Mouse (Mus musculus) stomach, postnatal 0 days (tissue): ENCODE measurements around the gene Pdcd6. TPM values are rescaled to one million over a fixed set of nuclear protein-coding genes. Genes with fewer than 3 reads are reported as not detected.

Experiments used
- ATAC-seq: fragments of 200-750 bp; cut with Nextera tagmentation; 2 replicates; pipeline ENCODE4 v1.8.0; 2017; ENCODE audit not compliant: low FRiP score, low TSS enrichment
- DNase-seq: peaks from one replicate; pipeline ENCODE4 v3.0.0-alpha.2; 2016; ENCODE audit warnings: low spot score
- H3K27ac ChIP-seq: fragments of 300-500 bp; sonication (generic); replicated peaks from 2 replicates; pipeline ENCODE4 v1.5.1; 2014; ENCODE audit warnings: mild to moderate bottlenecking, control low read depth
- H3K27me3 ChIP-seq: fragments of 300-500 bp; sonication (generic); 2 replicates; pipeline ENCODE4 v1.6.1; 2014; ENCODE audit warnings: low read length; ENCODE audit not compliant: control insufficient read depth, insufficient read depth
- H3K36me3 ChIP-seq: fragments of 300-500 bp; sonication (generic); 2 replicates; pipeline ENCODE4 v1.6.1; 2014; ENCODE audit warnings: low read length, mixed read lengths; ENCODE audit not compliant: control insufficient read depth, insufficient read depth
- H3K4me1 ChIP-seq: fragments of 300-500 bp; sonication (generic); replicated peaks from 2 replicates; pipeline ENCODE4 v1.6.1; 2014; ENCODE audit warnings: antibody characterized with exemption; ENCODE audit not compliant: control insufficient read depth, insufficient read depth
- H3K4me2 ChIP-seq: fragments of 300-500 bp; sonication (generic); replicated peaks from 2 replicates; pipeline ENCODE4 v1.6.1; 2014; ENCODE audit warnings: low read depth, mild to moderate bottlenecking, control low read depth, moderate library complexity
- H3K4me3 ChIP-seq: fragments of 300-500 bp; sonication (generic); 2 replicates; pipeline ENCODE4 v1.5.1; 2014; ENCODE audit warnings: low read depth, low read length, control low read depth
- H3K9ac ChIP-seq: fragments of 300-500 bp; sonication (generic); 2 replicates; pipeline ENCODE4 v1.6.1; 2014; ENCODE audit warnings: mild to moderate bottlenecking, low read length, control low read depth, mixed read lengths
- H3K9me3 ChIP-seq: fragments of 300-500 bp; sonication (generic); 2 replicates; pipeline ENCODE4 v1.6.1; 2016; ENCODE audit warnings: low read length; ENCODE audit not compliant: control insufficient read depth
- CTCF ChIP-seq: IDR thresholded peaks from 2 replicates; pipeline ENCODE4 v1.5.1; 2016; ENCODE audit warnings: antibody characterized with exemption, low read depth, mild to moderate bottlenecking, moderate library complexity
- EP300 ChIP-seq: optimal IDR thresholded peaks from 2 replicates; pipeline ENCODE3; 2016; ENCODE audit warnings: antibody characterized with exemption
- WGBS: fragments of 180-500 bp; shearing (Covaris S2); extraction: QIAGEN DNeasy Blood & Tissue Kit; methylation state at CpG from one replicate; pipeline ENCODE4 v1.1.7; 2014; 5-methylcytosine and 5-hydroxymethylcytosine counted together
- polyA plus RNA-seq: library from polyadenylated mRNA; unstranded; fragments of >200 nt; fragmentation: Nextera tagmentation; extraction: Ambion mirVana; gene quantifications from 2 replicates; pipeline ENCODE4 v1.2.1, GENCODE M21; 2015

The Pdcd6 gene
- 138 and 142 TPM in 2 replicates for polyA plus RNA-seq

DNA sequence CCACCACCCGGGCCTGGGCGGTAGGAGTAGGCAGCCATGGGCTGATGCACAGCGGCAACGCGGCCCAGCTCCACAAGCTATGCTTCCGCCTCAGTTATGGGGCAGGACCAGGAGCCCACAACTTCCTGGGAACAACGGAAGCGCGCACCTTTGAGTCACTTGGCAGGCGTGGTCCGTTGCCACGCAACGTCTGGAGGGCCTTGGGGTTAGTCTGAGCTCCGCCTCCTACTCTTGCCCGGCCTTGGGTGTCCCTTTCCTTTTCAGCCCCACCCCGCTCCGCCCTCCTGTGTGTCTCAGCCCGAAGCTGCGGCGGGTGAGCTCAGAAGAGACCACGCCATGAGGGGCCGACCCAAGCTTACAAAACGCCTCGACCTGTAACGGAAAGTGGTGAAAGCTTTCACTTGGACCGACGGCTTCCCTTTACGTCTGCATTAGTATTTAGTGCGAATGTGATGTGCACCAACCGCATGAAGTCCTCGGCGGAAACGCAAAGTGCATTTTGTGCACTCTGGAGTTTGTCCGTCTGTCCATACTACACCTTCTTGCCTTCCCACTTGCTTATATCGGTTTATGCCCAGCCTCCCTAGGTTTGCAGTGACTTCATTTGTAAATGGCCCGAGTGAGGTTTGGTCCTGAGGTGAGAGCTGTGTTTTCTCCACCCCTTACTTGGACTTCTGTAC, at the start of gene Pdcd6:
Gene Pdcd6, minus strand, starts transcription at position 411 of the 680 bp plus-strand sequence.
- Histone ChIP-seq H3K4me3 (peak within 1 kb of the TSS; percentile 89), H3K4me2 (peak within 1 kb of the TSS; percentile 78), H3K27ac (peak within 1 kb of the TSS; percentile 89), H3K4me1 (no peaks in the 10 kb centered on the region), H3K9me3 (no peaks in the 10 kb centered on the region), H3K36me3 (peaks cover 9% of the 10 kb centered on the region), H3K27me3 (no peaks in the 10 kb centered on the region), H3K9ac (peak within 1 kb of the TSS; percentile 91)
- DNase-seq (peak; percentile 98), ATAC-seq (peak; percentile 99)
- TF ChIP-seq CTCF: no peak
- no peak for TF ChIP-seq EP300
- WGBS: under 1% methylated on average over 36 of the region's 36 CpGs

DNA sequence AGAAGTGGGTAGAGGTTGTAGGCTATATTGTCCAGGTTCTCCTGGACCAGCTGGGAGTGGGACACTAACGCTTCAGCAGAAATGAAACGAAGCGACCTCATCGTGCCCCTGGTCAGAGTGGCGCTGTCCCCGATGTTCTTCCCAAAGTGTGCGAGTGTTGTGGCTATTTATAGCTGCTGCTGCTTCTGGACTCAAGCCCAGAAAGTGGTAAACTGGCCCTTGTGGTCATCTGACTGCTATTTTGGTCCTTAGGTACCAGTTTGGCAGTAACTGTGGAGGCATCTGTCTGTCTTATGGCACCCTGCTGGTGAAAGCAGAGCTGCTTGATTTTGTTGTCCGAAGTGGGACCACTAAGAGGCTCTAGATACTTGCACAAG, 46.5 kb upstream of the Pdcd6 start, which contains the start of gene Lrrc14b:
Gene Lrrc14b, minus strand, starts transcription at position 147 of the 377 bp plus-strand sequence.
- no peak within 1 kb of the TSS for H3K27ac ChIP-seq
- no peak within 1 kb of the TSS for H3K4me2 ChIP-seq
- no peak for DNase-seq
- no peaks in the 10 kb centered on the region for H3K9me3 ChIP-seq
- H3K4me3 ChIP-seq: no peak within 1 kb of the TSS
- 65% methylated on average over 8 of the region's 8 CpGs for WGBS
- no peak within 1 kb of the TSS for H3K9ac ChIP-seq
- ATAC-seq: peak; percentile 12; the same call in 1 of the 2 replicates
- no peaks in the 10 kb centered on the region for H3K36me3 ChIP-seq
- H3K4me1 ChIP-seq: no peaks in the 10 kb centered on the region
- no peak for TF ChIP-seq CTCF
- TF ChIP-seq EP300: no peak
- no peaks in the 10 kb centered on the region for H3K27me3 ChIP-seq

DNA sequence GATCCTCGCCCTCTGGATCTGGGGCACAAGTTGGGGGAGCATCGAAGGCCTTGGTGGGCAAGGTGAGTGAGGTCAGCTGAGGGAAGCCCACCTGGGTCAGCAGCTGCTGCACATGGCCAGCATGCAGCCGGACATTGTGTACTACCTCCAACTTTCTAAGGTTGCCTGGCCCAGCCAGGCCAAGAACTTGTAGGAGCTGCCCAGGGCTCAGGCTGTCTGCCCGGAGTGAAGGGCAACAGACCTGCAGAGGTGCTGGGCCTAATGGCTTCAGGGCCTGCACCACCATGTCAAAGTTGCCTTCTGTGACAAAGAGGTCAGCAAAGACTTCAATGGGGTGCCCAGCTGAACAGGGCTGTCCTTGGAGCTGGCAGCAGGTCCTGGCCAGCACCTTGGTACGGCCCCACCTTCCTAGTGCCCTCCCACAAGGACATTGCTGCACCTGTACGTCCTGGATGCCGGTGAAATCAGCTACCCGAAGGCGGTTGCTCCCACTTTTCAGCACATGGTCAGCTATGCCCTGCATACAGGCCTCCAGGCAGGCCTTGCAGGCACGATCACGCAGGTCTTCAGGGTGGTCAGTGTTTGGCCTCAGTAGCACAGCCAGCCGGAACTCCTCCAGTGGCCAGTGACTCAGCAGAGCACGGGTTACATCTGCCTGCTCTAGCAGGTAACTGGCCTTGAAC, 45.9 kb upstream of the Pdcd6 start:
- Histone ChIP-seq H3K27me3 (no peaks in the 10 kb centered on the region), H3K9ac (no peak overlapping the region), H3K4me2 (no peak overlapping the region), H3K4me1 (no peaks in the 10 kb centered on the region), H3K4me3 (no peak overlapping the region), H3K27ac (no peak overlapping the region), H3K36me3 (no peaks in the 10 kb centered on the region), H3K9me3 (no peaks in the 10 kb centered on the region)
- WGBS: 81% methylated on average over 13 of the region's 13 CpGs
- DNase-seq (no peak), ATAC-seq (peak; percentile 59; the same call in 1 of the 2 replicates)
- TF ChIP-seq CTCF: no peak
- no peak for TF ChIP-seq EP300

DNA sequence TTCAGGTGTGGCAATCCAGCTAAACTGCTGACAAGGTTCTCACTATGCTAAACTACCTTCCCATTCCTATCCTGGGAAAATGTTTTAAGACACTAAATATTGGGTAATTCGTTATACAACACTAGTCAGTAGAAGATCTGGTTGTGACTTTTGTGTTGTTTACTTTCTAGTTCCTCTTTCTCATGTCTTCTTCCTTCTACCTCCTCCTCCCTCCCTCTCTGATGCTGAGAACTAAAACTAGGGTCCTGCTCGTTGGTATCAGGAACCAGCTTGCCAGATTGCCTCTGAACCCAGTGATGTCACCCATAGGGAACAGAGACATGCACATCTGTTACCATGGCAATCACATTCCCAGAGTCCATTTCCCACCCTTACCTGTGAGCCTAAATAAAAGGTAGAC, 44.8 kb upstream of the Pdcd6 start:
- Histone ChIP-seq H3K9me3 (no peaks in the 10 kb centered on the region), H3K36me3 (peaks cover 3% of the 10 kb centered on the region; the same call in 1 of the 2 replicates), H3K9ac (no peak overlapping the region), H3K4me2 (no peak overlapping the region), H3K27me3 (no peaks in the 10 kb centered on the region), H3K27ac (no peak overlapping the region), H3K4me3 (no peak overlapping the region), H3K4me1 (no peaks in the 10 kb centered on the region)
- WGBS: 71% methylated on average over 2 of the region's 2 CpGs
- no peak for ATAC-seq
- no peak for TF ChIP-seq EP300
- no peak for TF ChIP-seq CTCF
- no peak for DNase-seq

DNA sequence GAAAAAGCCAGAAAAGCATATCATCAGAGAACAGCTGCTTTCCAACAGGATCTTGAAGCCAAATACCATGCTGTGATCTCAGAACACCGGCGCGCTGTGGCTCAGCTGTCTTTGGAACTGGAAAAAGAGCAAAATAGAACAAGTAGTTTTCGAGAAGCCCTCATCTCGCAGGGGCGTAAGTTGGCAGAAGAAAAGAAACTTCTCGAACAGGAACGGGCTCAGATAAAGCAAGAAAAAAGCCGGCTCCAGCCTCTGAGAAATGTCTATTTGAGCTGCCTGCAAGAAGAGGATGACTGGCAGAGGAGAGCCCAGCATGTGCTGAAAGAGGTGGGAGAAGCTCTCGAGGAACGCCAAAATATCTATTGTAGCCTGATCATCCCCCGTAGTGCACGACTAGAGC, 39.1 kb upstream of the Pdcd6 start:
- ATAC-seq: no peak
- Histone ChIP-seq H3K27ac (no peak overlapping the region), H3K36me3 (peaks cover 8% of the 10 kb centered on the region), H3K9ac (no peak overlapping the region), H3K9me3 (no peaks in the 10 kb centered on the region), H3K27me3 (no peaks in the 10 kb centered on the region), H3K4me2 (no peak overlapping the region), H3K4me3 (no peak overlapping the region), H3K4me1 (no peaks in the 10 kb centered on the region)
- TF ChIP-seq CTCF (no peak), EP300 (no peak)
- no peak for DNase-seq
- 96% methylated on average over 13 of the region's 13 CpGs for WGBS

DNA sequence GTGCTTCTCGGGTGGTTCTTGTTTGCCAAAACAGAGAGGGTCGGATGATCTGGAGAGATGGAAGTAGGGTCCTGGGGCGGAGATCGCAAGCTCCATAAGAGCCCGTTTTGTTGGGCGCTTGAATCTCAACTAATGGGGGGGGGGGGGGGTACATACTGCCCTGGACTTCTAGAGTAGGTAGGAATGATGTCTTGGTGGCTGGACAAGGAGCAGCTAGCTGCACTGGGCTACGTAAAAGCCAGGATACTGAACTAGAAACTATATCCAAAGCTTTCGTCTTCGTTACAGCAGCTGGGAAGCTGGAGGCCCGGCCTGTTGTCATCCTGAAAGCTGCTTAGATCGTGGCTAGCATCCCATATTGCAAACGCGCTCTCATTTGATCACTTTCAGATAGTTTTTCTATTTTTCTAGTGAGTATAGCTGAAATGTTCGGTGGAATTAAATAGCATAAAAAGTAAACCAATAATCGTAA, 33.1 kb upstream of the Pdcd6 start:
- Histone ChIP-seq H3K4me2 (peak overlapping the region; percentile 71), H3K36me3 (0 out of 2 replicates have a peak, but pooled peaks cover 2% of the 10 kb centered on the region), H3K9ac (peak overlapping the region; percentile 89), H3K27ac (peak overlapping the region; percentile 91), H3K4me3 (peak overlapping the region; percentile 78), H3K4me1 (0 out of 2 replicates have a peak, but pooled peaks cover 2% of the 10 kb centered on the region), H3K27me3 (no peaks in the 10 kb centered on the region), H3K9me3 (no peaks in the 10 kb centered on the region)
- ATAC-seq: peak; percentile 36; the same call in 1 of the 2 replicates
- TF ChIP-seq CTCF: no peak
- TF ChIP-seq EP300: no peak
- WGBS: 1% methylated on average over 15 of the region's 15 CpGs
- DNase-seq: no peak
